Mouse (Mus musculus): ENCODE measurements around the gene Ctps. TPM values are rescaled to one million over a fixed set of nuclear protein-coding genes. Genes with fewer than 3 reads are reported as not detected.

The Ctps gene
- total RNA-seq, 2 experiments from 2014 or later = 19.7 to 24.4 TPM

DNA sequence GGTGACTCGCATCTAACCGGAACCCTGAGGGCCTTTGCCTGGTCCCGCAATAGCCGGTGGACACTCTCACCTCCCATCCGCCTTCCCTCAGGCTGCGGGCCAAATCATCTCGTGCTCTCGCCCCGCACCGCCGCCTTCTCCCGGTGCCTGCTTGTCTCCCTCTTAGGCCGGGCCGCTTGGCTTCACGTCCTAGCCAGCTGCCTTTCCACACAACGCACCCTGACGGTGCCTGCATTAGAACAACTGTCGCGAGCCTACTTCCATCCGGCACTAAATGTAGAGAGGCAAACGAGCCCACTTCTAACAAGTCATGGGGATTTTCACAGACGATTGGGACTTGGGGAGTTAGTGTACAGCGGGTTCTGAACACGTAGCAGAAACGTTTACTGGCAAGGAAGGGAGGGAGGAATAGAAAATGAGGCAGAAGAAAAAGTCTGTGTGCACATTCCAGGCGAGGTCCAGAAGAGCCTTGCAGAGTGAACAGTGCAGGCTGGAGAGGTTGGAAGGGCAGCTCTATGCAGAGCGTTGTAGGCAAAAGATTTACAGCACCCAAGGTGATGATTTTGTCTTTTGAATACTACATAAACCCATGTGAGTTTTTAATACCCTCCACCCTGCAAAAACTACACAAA lies 478 bp upstream of the Ctps start:
- DNase-seq = no peak

DNA sequence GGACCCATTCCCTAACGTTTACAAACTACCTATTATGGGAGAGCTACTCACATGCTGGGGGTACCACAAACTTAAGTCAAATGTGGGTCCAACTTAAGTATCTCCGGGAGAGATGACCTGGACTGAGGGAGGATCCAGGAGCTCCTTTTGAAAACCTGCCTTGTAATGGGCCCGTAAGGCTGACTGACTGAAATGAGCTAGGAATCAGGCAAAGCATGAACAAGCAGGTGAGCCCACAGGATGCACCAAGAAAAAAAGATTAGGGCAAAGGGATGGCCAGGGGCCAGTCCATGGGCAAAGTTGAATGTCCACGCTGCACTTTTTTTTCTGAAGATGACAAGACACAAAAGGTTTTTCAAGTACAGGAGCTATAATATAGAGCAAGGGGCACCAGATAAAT lies 1.1 kb downstream of the Ctps start:
- no peak for DNase-seq

DNA sequence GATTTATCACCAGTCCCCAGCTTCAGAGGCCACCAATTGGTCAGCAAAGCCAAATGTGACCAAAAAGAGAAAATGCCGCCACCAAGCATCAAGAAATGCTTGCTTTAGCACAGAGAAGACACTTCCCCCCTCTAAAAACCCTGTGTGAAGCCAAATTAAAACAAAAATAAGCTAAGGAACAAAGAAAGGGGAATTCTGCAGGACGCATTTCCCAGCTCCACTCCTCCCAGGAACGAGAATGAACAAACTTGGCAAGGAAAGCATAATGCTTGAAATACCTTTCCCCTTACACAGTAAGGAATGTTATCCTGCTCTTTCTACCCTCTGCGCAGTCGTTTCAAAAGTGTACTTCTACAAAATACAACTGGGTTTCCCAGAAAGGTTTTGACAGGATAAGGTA lies 2.1 kb downstream of the Ctps start:
- no peak for DNase-seq

DNA sequence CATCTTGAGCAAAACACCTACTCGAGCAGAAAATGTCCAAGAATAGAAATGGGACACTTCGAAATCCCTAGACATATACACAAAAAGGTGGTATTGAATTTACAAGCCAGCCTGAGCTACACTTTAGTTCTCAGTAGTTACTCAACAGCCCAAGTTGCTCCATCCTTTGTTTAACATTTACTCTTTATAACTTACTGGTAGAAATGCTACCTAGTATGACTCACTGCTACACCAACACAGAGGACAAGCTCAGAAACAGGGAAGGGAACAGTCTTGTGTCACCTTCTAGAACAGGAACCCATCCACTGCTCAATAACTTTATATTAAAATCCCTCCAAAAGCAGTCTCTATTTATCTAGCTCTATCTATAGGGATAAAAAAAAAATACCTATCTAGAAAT lies 4.3 kb downstream of the Ctps start:
- DNase-seq = no peak

DNA sequence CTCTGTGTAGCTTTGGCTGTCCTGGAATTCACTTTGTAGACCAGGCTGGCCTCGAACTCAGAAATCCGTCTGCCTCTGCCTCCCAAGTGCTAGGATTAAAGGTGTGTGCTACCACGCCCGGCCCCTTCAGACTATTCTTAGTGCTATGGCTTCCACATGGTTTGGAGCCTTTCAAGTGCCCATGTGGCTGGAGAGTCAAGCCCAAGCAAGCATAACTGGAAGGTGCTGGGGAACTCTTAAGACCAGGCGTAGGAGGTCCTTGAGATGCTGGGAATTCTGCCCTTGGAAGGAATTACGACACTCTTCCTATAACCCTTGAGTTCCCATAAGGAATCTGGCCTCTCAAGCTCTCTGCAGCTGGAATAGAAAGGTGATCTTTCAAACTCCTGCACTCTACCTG lies 13.5 kb downstream of the Ctps start:
- no peak for DNase-seq

DNA sequence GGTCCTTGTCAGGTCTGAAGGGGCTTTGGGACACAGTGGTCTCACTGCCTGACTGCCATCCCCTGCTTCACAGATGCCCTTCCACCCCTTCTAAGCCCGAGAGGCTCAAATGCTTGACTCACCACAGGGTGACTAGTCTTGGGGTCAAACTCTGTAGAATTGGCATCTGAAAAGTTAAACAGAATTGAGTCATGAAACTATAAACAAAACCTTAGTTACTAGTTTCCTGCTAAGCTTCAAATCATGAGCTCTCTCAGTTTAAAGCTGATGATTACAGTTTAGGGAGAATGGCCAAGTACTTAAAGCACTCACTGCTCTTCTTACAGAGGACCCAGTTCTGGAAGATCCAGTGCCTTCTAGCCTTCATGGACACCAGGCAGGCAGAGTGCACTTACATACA lies 25.2 kb downstream of the Ctps start:
- DNase-seq = no peak

DNA sequence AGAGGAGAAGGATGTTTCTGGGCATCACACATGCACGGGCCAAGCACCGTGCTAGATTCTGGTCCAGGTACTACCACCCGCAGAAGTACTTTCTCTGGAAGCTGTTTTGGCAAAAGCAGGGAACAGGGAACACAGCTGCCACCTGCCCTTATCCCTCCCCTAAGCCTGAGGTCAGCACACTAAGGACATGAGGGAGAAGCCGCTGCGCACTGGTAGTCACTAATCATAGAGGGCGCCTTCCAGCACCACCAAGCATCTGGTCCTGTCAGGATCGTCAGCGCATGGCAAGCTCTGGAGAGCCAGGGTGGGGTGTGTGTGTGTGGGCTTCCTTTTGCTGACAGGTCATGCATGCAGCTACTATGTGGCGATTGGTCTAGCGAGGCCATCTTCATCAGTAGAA lies 31.4 kb downstream of the Ctps start:
- no peak for DNase-seq

DNA sequence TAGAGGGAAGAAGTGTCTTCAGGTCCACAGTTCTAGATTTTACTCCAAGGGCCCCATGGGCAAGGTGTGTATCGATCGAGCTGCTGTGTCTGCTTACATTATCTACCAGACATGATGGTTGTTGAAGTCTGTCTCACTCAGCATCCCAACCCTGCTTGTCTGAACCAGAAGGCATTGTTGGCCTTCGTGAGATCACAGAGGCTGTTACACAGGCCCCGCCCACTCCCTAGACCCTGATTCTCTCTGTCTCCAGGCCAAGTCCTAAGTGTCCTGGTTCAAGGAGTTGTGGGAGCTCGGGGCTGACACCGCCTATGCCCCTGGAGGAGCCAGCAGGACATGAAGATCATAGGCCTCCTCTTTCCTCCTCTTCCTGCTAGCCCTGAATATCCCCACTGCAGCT lies 38.1 kb downstream of the Ctps start, which contains the start of gene Slfnl1:
Gene Slfnl1, plus strand, starts transcription at position 246 of the 400 bp plus-strand sequence.
- no peak for DNase-seq

DNA sequence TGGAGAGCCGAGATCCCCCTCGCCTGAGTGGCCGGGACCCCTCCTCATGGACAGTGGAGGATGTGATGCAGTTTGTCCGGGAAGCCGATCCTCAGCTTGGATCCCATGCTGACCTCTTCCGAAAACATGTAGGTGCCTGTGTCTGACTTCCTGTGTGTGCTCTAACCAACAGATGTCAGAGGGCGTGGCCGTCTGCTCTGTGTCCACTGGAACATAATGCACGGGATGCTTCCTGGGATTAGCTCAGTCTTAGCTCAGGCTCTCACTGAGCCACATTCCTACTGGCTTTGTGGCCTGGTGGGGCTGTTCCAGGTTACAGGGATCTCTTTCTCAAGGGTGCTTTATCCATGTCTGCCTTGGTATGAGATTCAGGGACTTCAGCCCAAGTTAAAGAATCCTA lies 41.9 kb downstream of the Ctps start:
- no peak for DNase-seq

DNA sequence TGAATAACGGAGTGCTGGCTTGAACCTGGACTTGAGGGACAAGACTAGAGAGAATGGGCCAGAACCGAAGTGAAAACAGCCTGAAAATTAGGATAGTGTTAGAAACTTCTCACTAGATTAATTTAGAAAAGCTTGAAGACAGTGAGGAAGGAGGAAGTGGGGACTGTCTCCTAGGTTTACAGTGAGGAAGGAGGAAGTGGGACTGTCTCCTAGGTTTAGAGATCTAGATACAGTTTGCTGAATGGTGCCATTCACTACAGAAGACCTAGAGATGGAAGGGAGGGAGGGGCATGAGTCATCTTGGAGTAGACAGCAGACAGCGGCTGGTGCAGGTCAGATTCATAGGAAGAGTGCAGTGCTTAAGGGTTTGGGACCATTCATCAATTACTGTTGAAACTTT lies 47.0 kb downstream of the Ctps start:
- DNase-seq = no peak

DNA sequence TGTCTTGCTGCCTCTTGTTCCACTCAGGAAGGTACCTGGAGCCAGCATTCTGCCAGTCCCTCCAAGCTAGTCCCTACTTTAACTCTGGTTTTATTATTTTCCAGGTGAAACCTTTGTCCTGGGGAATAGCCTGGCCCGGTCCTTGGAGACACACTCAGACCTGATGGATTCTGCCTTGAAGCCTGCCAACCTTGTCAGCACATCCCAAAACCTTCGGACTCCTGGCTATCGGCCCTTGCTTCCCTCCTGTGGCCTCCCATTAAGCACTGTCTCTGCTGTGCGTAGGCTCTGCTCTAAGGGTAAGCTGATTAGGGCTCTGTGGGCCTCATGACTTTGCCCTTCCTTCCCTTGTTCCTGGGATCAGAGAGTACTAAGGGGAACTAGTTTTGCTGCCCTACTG lies 47.7 kb downstream of the Ctps start:
- no peak for DNase-seq

DNA sequence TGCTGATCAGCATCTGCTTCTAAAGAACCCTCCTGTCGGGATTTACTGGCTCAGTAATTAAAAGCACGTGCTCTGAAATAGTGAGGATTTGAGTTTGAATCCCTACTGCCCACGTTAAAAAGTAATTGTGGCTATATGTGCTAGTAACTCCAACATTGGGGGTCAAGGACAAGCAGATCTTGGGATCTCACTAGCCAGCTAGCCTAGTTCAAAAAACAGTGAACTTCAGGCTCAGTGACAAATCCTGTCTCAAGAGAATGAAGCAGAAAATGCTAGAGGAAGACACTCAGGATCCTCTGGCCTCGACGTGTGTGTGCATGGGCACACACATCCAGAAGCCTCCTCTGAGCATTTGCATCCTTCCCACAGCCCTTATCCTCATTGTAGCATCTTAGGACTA lies 48.3 kb downstream of the Ctps start:
- DNase-seq = no peak

DNA sequence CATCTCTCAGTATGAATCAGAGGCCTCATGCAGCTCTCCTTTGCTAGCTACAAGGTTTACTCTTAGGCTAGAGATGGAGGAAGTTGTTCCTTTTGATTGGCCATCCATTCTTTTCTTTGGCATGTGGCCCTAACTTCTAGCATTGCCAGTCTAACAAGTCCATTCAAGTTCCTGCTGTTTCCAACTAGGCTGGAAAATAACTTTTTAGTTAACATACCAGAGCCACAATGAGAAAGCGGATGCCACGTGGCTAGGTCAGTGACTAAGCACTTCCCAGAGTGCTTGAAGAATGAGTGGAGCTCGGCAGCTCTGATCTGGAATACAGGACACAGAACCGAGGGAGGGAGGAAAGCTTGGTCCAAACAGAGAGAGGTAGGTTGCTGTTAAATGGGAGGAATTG lies 52.7 kb downstream of the Ctps start:
- DNase-seq = no peak

DNA sequence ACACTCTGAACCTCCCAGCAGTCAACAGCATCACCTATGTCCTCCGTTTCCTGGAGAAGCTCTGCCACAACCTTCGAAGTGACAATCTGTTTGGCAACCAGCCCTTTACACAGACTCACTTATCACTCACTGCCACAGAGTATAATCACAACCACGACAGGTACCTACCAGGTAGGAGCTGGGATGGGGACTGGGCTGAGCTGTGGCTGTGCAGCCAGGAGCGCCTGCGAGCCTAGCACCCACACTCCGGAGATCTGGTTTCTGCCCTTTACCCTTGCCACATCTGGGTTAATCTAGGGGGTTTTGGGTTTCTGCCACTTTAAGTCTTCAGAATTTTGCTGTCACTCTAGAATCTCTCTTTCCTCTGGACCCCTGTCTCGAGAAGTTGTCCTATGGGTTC lies 53.2 kb downstream of the Ctps start:
- DNase-seq = no peak

DNA sequence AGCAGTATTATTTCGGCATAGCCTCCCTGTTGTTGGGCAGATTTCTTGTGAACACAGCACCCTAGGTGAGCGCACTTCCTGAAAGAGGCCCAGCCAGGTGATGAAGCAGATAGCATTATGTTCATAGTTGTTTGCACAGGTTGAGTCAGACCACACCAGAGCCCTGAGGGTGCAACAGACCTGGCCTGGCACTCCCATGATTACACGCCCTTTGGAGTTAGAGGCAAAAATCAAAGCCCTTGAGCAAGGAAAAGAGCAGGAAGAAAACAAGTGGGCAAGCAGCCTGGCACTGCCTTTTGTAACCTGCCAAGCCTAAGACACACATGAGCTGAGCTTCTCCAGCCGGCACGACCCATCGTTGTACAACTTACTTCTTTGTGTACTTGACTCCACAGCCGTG lies 53.6 kb downstream of the Ctps start:
- no peak for DNase-seq

DNA sequence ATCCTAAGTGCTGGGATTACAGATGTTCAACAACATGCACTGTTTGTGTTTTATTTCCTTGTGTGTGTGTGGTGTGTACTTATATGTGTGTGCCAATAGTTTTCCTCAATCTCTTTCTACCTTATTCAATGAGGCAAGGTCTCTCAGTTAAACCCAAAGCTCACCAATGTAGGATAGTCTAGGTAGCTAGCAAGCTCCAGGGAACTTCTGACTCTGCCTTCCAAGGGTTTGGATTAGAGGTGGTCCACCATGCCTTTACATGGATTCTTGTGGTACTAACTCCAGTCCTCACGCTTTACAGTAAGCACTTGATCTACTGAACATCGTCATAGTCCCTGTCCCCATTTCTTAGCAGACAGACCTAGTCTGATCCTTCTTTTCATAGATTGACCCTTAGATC lies 55.7 kb downstream of the Ctps start:
- no peak for DNase-seq

DNA sequence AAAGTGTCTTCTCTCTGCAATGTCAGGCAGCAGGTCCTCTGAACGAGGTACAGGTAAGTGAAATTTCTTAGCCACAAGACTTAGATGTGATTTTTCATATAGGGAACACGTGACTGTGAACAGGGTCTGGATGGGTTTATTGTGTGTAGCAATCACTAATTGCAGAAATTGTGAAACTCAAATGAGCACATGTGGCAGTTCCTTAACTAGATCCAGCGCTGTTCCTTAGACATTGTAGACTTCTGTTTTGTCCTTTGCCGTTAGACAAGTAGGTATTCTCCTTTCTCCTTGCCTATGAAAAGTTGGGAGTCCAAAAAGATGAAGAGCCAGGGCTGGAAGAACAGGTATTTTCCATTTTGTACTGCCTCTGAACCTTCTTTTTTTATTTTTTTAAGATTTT lies 58.9 kb downstream of the Ctps start:
- DNase-seq = no peak

DNA sequence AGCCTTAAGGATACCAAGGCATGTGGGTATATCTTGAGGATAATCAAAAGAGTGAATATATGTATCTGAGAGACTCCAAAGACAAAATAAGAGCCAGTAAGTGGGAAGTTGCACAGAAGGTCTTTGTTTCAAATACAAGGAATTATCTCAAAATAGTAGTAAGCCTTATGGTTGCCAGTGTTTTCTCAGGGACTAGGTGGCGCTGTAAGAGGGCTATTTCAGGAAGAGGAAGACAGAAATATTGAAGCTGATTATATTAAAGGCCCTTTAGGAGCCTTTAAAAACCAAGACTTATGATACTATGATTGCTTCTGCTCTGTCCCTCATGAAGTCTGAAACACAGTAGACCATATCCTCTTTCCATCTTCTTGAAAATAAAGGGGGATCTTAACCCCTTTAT lies 63.1 kb downstream of the Ctps start:
- DNase-seq = no peak

Other genes with a start within 250 kb of the Ctps start
- gene Scmh1, start 165.0 kb downstream of the Ctps start, total RNA-seq (2021) = 10 to 100 TPM; 39.0 to 39.8 TPM
- gene Slfnl1, start 38.0 kb downstream of the Ctps start, total RNA-seq (2021) = under 1 TPM in 1 of 2 experiments, not detected in 1; 0.21 TPM
- not detected for gene Gm8439, start 18.5 kb upstream of the Ctps start, total RNA-seq (2021)
- 10 to 100 TPM; 34.6 to 35.7 TPM for gene Cited4, start 96.3 kb upstream of the Ctps start, total RNA-seq (2021)
- gene Kcnq4, start 178.3 kb upstream of the Ctps start, total RNA-seq (2021) = 10 to 100 TPM; 20.2 to 22.3 TPM